Comparison of ENCODE assay signal across 24 mouse cellular contexts in the genomic region with DNA sequence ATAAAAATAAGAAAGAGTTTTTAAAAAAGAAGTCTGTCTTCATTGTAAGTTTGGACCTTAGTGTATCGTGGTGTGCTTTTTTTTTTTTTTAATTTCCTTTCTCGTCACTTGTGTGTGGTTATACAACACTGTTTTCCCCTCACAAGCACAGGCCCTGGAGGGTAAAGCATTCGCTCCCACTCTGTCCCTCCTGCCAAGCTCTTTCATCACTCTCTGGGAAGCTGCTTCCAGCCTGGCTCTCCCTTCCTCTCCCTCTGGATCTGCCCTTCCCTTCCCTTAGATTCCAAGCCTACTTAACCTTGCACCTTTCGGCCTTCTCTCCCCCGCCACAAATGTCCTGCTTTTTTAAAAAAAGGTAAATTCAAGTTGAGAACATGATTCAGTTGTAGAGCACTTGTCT.
DNase-seq lines count a peak whose midpoint lies in the region; ATAC-seq and TF ChIP-seq lines count a peak whose summit lies in the region.
"Had no signal": no experiment of that assay in that cellular context is flagged by ENCODE, and none has a peak within 500 bp of the region (broad histone marks: within the 10 kb centered on the region; RNA-seq: fewer than 3 reads in every experiment).

No protein-coding gene starts in this region.

- ATAC-seq in frontal cortex, adult (ENCODE audit: low TSS enrichment): peak; percentile 89
- ATAC-seq: activated CD4-positive, CD25-positive, alpha-beta regulatory T cell, adult 4 months; forebrain, embryonic 14.5 days; forebrain, postnatal 0 days; hindbrain, postnatal 0 days had no signal

- intact Hi-C loops in left cerebral cortex, adult 2 months (cut with DNase I): no loop called here

- no peak for DNase-seq in frontal cortex, adult 2 months (ENCODE audit: extremely low spot score in 1 of 2, low spot score in 1 of 2)
- no peak for DNase-seq in left cerebral cortex, adult 2 months (ENCODE audit: extremely low spot score in 1 of 2, low spot score in 2 of 2)
- no peak for DNase-seq in left cerebral cortex, adult 18-20 months (ENCODE audit: low spot score in 2 of 2)
- DNase-seq in lung, postnatal 25 days (ENCODE audit: low spot score): peak; percentile 41
- no peak for DNase-seq in lung, adult 2 months
- no peak for DNase-seq in gastrocnemius, adult 18-20 months (ENCODE audit: low spot score)
- DNase-seq: adrenal gland, adult 8-10 months; adrenal gland, postnatal 25 days; cerebellum, adult 9-10 months; forebrain, postnatal 0 days; gastrocnemius, adult 2 months; gastrocnemius, postnatal 14 days; heart, adult 18-20 months; heart, postnatal 14 days; heart, postnatal 4 days had no signal

- TF ChIP-seq CTCF in left cerebral cortex, adult 2 months (IDR thresholded peaks at IDR 0.05): no peak
- TF ChIP-seq CTCF in lung, adult 2 months (IDR thresholded peaks at IDR 0.05; ENCODE audit: insufficient read depth, low read length): no peak

- H3K27ac ChIP-seq in left cerebral cortex, adult 2 months: peak overlapping the region; percentile 53; the same call in 1 of the 2 replicates
- H3K27ac ChIP-seq: embryonic facial prominence, embryonic 12.5 days; embryonic facial prominence, embryonic 15.5 days; gastrocnemius, adult 2 months; heart, embryonic 10.5 days; heart, embryonic 13.5 days; hindbrain, embryonic 14.5 days; hindbrain, postnatal 0 days had no signal

- no peaks in the 10 kb centered on the region for H3K4me1 ChIP-seq in lung, adult 2 months (ENCODE audit: control insufficient read depth, insufficient read depth, low read length)
- H3K4me1 ChIP-seq: embryonic facial prominence, embryonic 12.5 days; embryonic facial prominence, embryonic 15.5 days; heart, embryonic 10.5 days; heart, embryonic 13.5 days had no signal

- WGBS in lung, adult 2 months: 51% methylated on average over 5 of the region's 5 CpGs

- no peak overlapping the region for H3K4me3 ChIP-seq in left cerebral cortex, adult 2 months
- H3K4me3 ChIP-seq in lung, adult 2 months (replicated peaks; ENCODE audit: extremely low read depth, low read depth, low read length): no peak overlapping the region
- H3K4me3 ChIP-seq: embryonic facial prominence, embryonic 12.5 days; embryonic facial prominence, embryonic 15.5 days; gastrocnemius, adult 2 months; heart, embryonic 10.5 days; heart, embryonic 13.5 days had no signal

- TF ChIP-seq POLR2A in lung, adult 2 months (IDR thresholded peaks at IDR 0.05; ENCODE audit: borderline replicate concordance, extremely low read depth, low read depth, low read length): no peak
